Mouse (Mus musculus): ENCODE measurements at regions not wholly inside any gene's neighbourhood (a gene's known extent, or its start where the extent isn't known, plus 50 kb on each side); places are given as distances from the start of the nearest gene placed in this dataset.
A peak's percentile ranks its signal among the peaks of the same experiment; 100 is the strongest.

DNA sequence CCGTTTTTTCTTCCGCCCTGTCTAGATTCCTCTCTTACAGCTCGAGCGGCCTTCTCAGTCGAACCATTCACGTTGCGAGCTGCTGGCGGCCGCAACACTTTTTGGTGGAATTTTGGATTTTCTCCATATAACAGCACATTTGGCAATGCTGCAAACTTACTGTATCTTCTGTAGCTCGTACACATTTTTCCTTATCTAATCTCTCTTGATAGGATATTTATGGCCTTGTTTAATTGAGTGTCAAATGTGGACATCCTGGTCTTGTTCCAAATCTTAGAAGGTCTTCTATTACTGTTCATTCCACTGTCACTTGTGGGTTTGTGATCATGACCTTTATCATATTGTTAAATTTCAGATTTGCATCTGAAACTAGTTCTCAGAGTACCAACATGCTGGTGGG, 3142.3 kb downstream of the Gm37988 start:
- H3K9me3 ChIP-seq (ENCODE audit: low read depth, low read length), result no peaks in the 10 kb centered on the region
- ATAC-seq (ENCODE audit: insufficient read depth) (no peak), DNase-seq (peak; percentile 70)
- H3K4me3 ChIP-seq (ENCODE audit: low read depth, low read length), result no peak overlapping the region
- no peak overlapping the region for H3K9ac ChIP-seq
- TF ChIP-seq CTCF (IDR thresholded peaks at IDR 0.05; ENCODE audit: low read depth), result no peak
- no peaks in the 10 kb centered on the region for H3K36me3 ChIP-seq (ENCODE audit: insufficient read depth)
- H3K27ac ChIP-seq (ENCODE audit: low read depth), result no peak overlapping the region
- 61% methylated on average over 10 of the region's 10 CpGs for WGBS
- H3K4me1 ChIP-seq (ENCODE audit: insufficient read depth), result no peaks in the 10 kb centered on the region
- no peaks in the 10 kb centered on the region for H3K27me3 ChIP-seq (ENCODE audit: insufficient read depth, low read length)
- no peak overlapping the region for H3K4me2 ChIP-seq

DNA sequence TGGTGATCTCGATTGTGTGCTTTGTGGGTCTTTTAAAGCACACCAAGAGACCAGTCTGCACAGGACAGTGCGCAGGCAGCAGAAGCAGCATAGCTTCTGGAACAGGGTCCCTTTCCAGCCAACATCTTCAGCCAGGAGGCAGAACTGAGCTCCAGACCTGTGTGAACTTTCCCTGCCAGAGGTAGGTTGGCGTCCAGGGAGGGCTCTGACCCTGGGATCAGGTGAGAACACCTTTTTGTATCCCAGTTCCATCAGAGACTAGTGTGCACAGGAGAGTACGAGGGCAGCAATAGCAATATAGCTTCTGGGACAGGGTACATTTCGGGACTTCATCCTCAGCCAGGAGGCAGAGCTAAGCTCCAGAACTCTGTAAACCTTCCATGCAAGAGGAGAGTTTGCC, 3148.5 kb downstream of the Gm37988 start:
- whole genome bisulfite sequencing, result 79% methylated on average over 5 of the region's 5 CpGs

More for the DNA sequence above, 3148.5 kb downstream of the Gm37988 start:
- Histone ChIP-seq H3K4me3 (ENCODE audit: low read depth, low read length) (no peak overlapping the region), H3K9ac (no peak overlapping the region), H3K4me1 (ENCODE audit: insufficient read depth) (no peaks in the 10 kb centered on the region), H3K36me3 (ENCODE audit: insufficient read depth) (no peaks in the 10 kb centered on the region), H3K9me3 (ENCODE audit: low read depth, low read length) (no peaks in the 10 kb centered on the region), H3K27ac (ENCODE audit: low read depth) (no peak overlapping the region), H3K27me3 (ENCODE audit: insufficient read depth, low read length) (no peaks in the 10 kb centered on the region), H3K4me2 (no peak overlapping the region)
- no peak for ATAC-seq (ENCODE audit: insufficient read depth)
- TF ChIP-seq CTCF (IDR thresholded peaks at IDR 0.05; ENCODE audit: low read depth), result no peak
- DNase-seq, result no peak
